Mouse (Mus musculus): ENCODE results near the gene Gm11938. TPM values are rescaled to one million over a fixed set of nuclear protein-coding genes. Genes with fewer than 3 reads are reported as not detected.
"Not testable (repeated sequence)": the region's sequence is repeated elsewhere in the genome, so short reads cannot be mapped to it uniquely, and the experiment has no call there.

Gm11938 gene
- total RNA-seq (2022) = not detected

DNA sequence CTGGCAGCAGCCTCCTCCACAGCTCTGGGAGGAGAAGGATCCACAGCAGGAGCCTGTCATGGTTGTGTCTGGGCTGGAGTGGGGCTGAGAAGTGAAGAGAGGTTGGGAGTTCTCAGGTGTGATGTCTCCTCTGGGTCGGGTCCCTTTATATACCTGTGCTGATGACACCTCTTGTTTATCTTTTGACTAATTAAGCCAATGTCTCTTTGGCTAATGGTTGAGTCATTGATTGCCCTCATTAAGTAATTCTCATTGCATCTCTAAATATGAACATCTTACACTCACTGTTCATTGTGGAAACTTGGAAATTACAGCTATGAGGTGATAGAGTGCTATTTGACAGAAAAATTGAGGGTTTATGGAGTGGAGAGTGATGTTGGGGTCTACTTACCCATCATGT lies at the start of gene Gm11938:
TSS of gene Gm11938 (minus strand) at position 101 of the 400 bp plus-strand sequence.
- DNase-seq (ENCODE audit: low spot score in 2 of 2) = not testable (repeated sequence)

DNA sequence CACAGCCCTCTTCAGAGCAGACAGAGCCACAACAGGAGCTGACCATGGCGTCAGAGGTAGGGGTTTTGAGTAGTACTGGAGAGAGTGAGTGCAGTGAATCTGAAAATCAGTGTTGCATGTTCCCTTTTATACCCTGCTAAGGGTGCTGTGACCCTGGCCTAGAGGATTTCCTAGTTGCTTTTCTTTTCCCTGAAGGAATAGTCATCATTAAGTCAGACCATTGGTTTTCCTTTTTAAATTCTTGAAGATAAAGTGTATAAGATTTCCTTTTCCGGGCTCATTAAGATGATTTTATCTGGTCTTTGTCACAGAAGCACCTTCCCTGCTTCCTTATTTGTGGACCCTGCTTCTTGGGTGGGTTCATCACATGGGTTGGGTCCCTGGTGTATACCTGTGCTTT lies 47.0 kb upstream of the Gm11938 start, which contains the start of gene Gm11555:
TSS of gene Gm11555 (minus strand) at position 101 of the 400 bp plus-strand sequence.
- no peak for DNase-seq (ENCODE audit: low spot score in 2 of 2)

DNA sequence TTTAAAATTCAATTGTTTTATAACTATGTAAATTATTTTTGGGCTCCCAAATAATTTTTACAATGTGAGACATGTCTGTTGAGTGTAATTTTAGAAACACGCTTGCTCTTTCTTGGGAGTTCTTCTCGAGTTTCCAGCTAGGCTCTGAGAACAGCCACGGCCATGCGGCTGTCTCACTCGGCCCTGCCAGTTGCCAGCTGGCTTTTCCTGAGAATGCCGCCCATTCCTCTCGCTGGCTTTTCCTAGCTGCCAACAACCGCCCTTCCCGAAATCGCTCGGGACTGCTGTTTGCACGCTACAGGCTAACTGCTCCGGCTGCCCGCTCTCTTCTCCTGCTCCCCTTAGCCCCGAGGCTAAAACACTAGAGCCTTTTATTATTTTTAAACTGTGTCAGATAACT lies 43.3 kb upstream of the Gm11938 start:
- DNase-seq (ENCODE audit: low spot score in 2 of 2) = no peak

- DNase-seq (ENCODE audit: low spot score in 2 of 2) = no peak
Observed at GRCm38 (mm10) chr11:99644351-99644750, 41.2 kb upstream of the Gm11938 start.

- not testable (repeated sequence) for DNase-seq (ENCODE audit: low spot score in 2 of 2)
Observed at GRCm38 (mm10) chr11:99643635-99644139, 40.6 kb upstream of the Gm11938 start, which contains the start of gene Krtap4-7. Gene Krtap4-7 (minus strand): TSS chr11:99644089.

GRCm38 (mm10) chr11:99640926-99641325 lies 37.8 kb upstream of the Gm11938 start:
- no peak for DNase-seq (ENCODE audit: low spot score in 2 of 2)

DNA sequence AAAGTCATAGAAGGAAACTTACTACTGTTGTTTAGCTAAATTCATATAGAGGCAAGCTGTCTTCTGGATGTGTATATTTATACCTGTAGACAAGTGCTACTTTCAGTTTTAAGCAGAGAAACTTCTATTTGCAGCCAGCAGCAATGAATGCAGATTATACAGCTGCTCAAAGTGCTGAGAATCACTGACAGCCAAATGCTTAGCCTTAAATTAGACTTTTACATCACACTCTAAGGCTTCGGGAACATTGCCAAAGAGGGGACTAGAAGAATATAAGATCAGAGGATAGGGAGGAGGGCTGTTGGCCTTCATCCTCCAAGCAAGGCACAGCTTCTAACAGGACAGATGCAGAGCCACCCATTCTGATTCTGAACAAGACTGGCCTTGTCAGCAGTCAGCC lies 34.0 kb upstream of the Gm11938 start:
- no peak for DNase-seq (ENCODE audit: low spot score in 2 of 2)

DNA sequence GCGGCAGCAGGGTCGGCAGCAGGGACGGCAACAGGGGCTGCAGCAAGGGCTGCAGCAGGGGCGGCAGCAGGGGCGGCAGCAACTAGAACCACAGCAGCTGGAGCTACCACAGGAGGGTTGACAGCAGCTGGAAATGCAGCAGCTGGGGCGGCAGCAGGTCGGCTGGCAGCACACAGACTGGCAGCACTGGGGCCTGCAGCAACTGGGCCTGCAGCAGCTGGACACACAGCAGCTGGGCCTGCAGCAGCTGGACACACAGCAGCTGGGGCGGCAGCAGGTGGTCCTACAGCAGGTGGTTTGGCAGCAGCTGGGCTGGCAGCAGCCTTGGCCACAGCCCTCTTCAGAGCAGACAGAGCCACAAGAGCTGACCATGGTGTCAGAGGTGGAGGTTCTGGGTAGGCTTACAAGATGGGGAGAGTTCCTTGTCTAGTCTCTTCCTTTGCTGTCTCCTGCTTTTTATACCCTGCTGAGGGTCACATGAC lies 31.6 kb upstream of the Gm11938 start, which contains the start of gene Krtap4-2:
TSS of gene Krtap4-2 (minus strand) at position 432 of the 482 bp plus-strand sequence.
- DNase-seq (ENCODE audit: low spot score in 2 of 2) = no peak

DNA sequence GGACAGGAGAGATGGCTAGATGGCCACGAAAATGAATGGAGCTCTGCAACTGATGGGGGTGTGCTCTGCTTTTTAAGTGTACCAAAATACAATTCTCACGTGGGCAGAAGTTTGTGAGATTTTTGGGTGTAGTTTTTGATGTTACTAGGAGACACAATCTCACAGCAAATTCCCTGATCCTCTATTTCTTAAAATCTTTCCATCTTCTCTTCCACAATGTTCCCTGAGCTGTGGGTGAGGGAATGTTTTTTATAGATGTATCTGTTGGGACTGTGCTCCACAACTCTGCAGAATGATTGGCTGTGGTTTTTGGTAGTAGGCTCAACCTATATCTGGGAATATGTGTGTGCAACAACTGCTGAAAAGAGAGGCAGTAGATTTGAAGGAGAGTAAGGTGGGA lies 30.2 kb upstream of the Gm11938 start:
- DNase-seq (ENCODE audit: low spot score in 2 of 2) = peak in 1 of 2 experiments; percentile 17

DNA sequence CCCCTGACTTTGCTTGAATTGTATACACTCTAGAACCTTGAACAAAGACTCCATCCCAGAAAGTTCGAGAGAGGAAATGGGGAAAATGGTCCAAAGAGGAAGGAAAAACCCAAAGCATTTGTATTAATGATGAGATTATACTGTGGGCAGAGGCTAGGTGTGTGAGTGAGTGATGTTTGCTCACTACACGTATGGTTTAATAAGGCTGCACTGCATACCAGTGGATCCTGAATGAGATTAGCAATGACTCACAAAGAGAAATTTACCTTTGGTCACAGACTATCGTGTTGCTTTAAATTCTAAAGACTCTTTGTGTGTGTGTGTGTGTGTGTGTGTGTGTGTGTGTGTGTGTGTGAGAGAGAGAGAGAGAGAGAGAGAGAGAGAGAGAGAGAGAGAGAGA lies 27.8 kb upstream of the Gm11938 start:
- DNase-seq (ENCODE audit: low spot score in 2 of 2) = no peak

DNA sequence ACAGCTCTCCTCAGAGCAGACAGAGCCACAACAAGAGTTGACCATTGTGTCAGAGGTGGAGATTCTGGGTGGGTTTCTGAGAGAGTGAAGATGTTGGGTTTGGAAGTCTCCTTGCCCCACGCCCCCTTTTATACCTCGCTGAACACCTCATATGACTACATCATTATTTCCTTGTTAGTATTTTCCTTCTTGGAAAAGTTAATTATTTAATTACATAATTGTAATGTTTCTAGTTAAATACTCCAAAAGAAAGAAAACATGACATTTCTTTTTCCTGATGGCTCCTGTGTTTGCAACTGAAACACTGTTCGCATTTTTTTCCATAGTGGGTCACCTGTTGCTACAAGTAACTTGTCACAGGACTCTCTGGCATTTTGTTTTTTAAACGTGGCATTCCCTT lies 25.0 kb upstream of the Gm11938 start, which contains the start of gene Krtap4-1:
TSS of gene Krtap4-1 (minus strand) at position 101 of the 400 bp plus-strand sequence.
- DNase-seq (ENCODE audit: low spot score in 2 of 2) = no peak

- DNase-seq (ENCODE audit: low spot score in 2 of 2) = no peak
Observed at GRCm38 (mm10) chr11:99620335-99620734, 17.2 kb upstream of the Gm11938 start, which contains the start of gene Gm11562. Gene Gm11562 (minus strand): TSS chr11:99620435.

DNA sequence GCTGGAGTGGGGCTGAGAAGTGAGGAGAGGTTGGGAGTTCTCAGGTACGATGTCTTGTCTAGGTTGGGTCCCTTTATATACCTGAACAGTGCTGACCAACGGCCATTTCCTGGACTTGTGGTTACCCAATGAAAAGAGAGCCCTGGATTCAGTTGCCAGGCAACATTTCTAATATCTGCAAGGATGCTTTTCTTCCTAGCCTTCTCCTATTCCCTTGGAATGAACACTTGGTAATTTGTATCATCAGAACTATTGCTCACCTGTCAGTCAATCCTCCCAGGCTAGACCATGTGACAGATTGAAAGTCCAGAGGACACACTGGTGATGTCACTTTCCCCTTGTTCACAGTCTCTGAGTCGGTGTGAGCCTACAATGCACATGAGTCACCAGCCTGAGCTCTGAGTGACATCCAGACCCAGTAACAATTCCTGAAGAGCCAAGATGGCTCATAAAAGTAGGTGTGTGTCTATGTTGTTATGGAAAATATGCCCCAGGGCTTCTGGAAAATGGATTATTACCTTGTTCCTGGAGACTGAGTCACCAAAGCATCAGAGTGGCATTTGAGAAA lies 11.8 kb upstream of the Gm11938 start, which contains the start of gene Krtap2-4:
TSS of gene Krtap2-4 (minus strand) at position 51 of the 568 bp plus-strand sequence.
- DNase-seq (ENCODE audit: low spot score in 2 of 2) = no peak

GRCm38 (mm10) chr11:99610089-99610488 lies 7.0 kb upstream of the Gm11938 start, which contains the start of gene Gm11937:
Gene Gm11937 (minus strand): TSS chr11:99610189.
- not testable (repeated sequence) for DNase-seq (ENCODE audit: low spot score in 2 of 2)

DNA sequence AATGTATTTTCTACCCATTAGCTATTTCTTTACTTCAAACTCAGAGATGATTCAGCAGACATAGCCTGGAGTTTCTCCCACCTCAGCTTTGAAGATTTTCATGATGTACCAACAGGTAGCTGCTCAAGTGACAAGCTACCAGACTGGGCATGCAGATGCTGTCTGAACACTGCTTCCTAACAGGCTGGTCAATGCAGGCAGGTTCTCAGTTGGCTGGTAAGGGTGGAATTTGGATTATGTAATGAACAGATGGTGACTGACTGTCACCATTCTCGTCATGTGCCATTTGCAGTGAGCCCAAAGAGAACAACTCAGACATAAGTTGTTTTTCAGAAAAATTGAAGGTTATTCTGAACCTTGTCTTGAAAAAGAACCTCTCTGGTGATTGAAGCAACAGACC lies 6.0 kb upstream of the Gm11938 start:
- DNase-seq (ENCODE audit: low spot score in 2 of 2) = peak in 1 of 2 experiments; percentile 64

- DNase-seq (ENCODE audit: low spot score in 2 of 2) = not testable (repeated sequence)
Observed at GRCm38 (mm10) chr11:99597742-99598141, 5.4 kb downstream of the Gm11938 start, which contains the start of gene Krtap9-3. Gene Krtap9-3 (minus strand): TSS chr11:99598105.

DNA sequence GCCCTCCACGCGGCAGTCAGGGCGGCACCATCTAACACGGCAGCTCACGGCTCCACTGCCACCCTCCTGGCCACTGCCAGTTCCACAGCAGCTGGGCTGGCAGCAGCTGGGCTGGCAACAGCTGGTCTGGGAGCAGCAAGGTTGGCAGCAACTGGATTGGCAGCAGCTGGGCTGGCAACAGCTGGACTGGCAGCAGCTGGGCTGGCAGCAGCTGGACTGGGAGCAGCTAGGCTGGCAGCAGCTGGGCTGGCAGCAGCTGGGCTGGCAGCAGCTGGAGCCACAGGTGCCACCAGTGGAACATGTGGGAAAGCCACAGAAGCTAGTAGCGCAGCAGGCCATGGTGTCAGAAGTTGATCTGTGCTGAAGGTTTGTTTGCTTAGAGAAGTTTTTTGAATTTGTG lies 12.1 kb downstream of the Gm11938 start, which contains the start of gene Krtap1-3:
TSS of gene Krtap1-3 (minus strand) at position 359 of the 400 bp plus-strand sequence.
- DNase-seq (ENCODE audit: low spot score in 2 of 2) = no peak

DNA sequence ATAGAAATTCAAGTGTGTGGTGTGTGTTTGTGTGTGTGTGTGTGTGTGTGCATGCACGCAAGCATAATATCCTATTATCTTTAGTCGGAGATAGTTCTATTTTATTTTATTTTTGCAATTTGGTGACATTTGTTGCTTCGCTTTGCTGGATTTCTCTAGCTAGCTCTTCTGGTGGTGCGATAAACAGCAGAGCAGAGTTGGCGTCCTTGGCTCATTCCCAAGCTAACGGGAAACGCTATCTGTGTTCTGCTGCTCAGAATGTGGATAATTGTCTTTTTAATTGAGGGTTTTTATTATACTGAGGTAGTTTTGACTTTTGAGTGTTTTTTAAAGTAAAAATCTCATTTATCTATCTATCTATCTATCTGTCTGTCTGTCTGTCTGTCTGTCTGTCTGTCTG lies 18.0 kb downstream of the Gm11938 start:
- DNase-seq (ENCODE audit: low spot score in 2 of 2) = no peak

DNA sequence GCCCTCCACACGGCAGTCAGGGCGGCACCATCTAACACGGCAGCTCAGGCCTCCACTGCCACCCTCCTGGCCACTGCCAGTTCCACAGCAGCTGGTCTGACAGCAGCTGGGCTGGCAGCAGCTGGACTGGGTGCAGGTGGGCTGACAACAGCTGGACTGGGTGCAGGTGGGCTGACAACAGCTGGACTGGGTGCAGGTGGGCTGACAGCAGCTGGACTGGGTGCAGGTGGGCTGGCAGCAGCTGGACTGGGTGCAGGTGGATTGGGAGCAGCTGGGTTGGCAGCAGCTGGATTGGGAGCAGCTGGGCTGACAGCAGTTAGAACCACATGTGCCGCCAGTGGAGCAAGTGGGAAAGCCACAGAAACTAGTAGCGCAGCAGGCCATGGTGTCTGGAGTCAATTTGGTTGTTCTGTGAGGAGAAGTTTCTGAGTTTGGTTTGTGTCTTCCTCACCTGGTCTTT lies 19.8 kb downstream of the Gm11938 start, which contains the start of gene Krtap1-4:
TSS of gene Krtap1-4 (minus strand) at position 410 of the 460 bp plus-strand sequence.
- no peak for DNase-seq (ENCODE audit: low spot score in 2 of 2)

- DNase-seq (ENCODE audit: low spot score in 2 of 2) = peak in 1 of 2 experiments; percentile 15
Observed at GRCm38 (mm10) chr11:99581564-99581963, 21.5 kb downstream of the Gm11938 start.

DNA sequence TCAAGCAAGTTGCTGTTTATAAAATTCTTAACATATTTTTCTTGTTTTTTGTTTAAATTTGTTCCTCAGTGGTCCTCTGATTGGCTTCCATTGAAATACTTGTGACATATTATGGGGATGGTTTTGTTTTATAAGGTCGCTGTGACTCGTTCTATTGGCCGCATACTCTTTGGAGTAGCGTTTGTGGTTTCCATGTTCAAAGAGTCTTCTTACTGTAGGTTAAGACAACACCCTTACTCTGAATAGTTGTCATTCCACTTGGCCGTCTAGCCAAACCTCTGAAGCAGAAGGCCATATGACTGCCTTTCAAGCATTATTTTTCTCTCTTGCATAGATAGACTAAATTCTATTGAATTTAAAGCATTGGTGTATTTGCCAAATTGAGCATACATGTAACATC lies 22.1 kb downstream of the Gm11938 start:
- DNase-seq (ENCODE audit: low spot score in 2 of 2) = no peak

- no peak for DNase-seq (ENCODE audit: low spot score in 2 of 2)
Observed at GRCm38 (mm10) chr11:99580636-99581035, 22.5 kb downstream of the Gm11938 start, which contains the start of gene Krtap1-5. Gene Krtap1-5 (minus strand): TSS chr11:99581016.

All from left cerebral cortex, adult 8-10 months (tissue).